Mouse (Mus musculus): Measurements from ENCODE around the gene Acvr1.

- TF ChIP-seq CTCF (IDR thresholded peaks at IDR 0.05; ENCODE audit: insufficient read depth, low read depth, low read length): no peak
- TF ChIP-seq POLR2A (IDR thresholded peaks at IDR 0.05; ENCODE audit: insufficient read depth, low read depth, low read length): no peak
Measured at GRCm38 (mm10) chr2:58417684-58418083, 149.3 kb downstream of the Acvr1 start.
